Mouse (Mus musculus) gastrocnemius, adult 8-10 months (tissue): Measurements from ENCODE around the gene Vps4a. TPM values are rescaled to one million over a fixed set of nuclear protein-coding genes. Genes with fewer than 3 reads are reported as not detected.

Experiments
- DNase-seq, 2 experiments: peaks; one replicate each; pipeline ENCODE4 v3.0.0; 2022; ENCODE audit warnings: low spot score in 2 of 2
- total RNA-seq, 4 experiments: library from RNA; stranded (reverse); gene quantifications; 2 replicates each; pipeline ENCODE4 v1.2.4; 2022

Gene Vps4a
- total RNA-seq, 4 experiments from 2014 or later = 64.8 to 79.2 (median 72.5) TPM

DNA sequence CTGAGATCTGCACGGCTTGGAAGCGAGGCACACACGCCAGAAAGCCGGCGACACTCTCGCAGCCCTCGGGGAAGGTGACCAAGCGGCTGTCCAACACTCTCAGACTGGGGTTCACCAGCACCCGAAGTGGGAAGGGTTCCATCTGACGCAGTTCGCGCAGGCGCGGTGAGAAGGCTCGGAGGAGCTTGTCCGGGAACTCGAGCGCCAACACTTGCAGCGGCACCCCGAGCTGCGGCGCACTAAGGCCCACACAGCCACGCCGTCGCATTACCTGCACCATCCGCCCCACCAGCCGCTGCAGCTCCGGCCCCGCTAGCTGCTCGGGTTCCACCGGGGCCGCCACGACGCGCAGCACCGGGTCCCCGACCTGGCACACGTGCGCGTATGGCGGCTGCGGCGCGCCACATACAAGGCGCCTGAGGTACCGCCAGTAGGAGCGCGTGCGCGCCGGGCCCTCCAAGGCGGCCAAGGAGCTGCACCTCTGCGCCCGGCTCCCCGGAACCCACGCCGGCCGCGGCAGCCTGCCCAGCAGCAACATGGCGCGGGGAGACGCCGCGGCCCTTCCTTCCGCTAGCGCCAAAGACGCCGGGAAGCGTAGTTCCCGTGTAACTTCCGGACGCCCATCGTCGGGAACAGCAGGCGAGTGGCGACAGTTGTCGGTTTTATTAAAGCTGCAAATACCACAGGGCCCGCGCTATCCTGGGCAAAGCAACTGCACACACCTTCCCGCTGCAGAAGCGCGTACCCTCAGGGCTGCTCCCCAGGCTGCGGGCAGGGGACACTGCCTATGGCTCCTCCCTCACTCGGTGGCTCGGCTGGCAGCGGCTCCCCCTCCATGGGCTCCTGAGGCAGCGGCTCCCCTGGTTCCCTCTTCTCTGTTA is 17.3 kb downstream of the Vps4a start, which contains the start of gene Pdf:
Pdf (minus strand) TSS at position 554 of the 881 bp plus-strand sequence.
- peak; percentile 56 to 71 for DNase-seq

DNA sequence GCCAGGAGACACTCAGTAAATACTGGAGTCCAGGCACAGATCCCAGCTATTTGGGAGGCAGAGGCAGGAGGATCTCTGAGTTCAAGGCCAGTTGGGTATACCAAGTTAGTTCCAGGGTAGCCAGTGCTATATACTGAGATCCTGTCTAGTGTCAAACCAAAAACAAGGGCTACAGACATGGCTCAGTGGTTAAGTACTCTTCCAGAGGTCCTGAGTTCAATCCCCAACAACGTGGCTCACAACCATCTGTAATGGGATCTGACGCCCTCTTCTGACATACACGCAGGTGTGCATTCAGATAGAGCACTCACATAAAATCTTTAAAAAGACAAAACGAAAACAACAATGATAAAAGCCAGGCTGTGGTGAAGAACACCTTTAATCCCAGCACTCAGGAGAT is 18.5 kb downstream of the Vps4a start:
- no peak for DNase-seq

DNA sequence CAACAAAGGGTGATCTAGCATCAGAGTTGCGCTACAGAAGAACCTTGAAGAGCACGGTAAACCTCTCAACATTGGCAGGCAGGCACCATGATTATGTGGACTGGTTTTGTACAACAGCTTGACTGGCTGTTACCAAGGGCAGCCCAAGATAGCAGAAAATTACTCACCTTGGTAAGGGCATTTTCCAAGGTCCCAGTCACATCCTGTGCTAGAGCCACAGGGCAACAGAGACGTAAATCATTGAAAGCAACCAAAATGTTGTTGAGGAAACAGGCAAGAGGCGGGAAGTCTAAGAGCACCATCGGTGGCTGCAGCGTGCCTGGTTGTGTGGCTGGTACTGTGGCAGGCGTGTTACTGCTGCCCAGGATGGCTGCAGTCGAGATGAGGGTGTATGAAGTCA is 21.0 kb downstream of the Vps4a start:
- DNase-seq = no peak

DNA sequence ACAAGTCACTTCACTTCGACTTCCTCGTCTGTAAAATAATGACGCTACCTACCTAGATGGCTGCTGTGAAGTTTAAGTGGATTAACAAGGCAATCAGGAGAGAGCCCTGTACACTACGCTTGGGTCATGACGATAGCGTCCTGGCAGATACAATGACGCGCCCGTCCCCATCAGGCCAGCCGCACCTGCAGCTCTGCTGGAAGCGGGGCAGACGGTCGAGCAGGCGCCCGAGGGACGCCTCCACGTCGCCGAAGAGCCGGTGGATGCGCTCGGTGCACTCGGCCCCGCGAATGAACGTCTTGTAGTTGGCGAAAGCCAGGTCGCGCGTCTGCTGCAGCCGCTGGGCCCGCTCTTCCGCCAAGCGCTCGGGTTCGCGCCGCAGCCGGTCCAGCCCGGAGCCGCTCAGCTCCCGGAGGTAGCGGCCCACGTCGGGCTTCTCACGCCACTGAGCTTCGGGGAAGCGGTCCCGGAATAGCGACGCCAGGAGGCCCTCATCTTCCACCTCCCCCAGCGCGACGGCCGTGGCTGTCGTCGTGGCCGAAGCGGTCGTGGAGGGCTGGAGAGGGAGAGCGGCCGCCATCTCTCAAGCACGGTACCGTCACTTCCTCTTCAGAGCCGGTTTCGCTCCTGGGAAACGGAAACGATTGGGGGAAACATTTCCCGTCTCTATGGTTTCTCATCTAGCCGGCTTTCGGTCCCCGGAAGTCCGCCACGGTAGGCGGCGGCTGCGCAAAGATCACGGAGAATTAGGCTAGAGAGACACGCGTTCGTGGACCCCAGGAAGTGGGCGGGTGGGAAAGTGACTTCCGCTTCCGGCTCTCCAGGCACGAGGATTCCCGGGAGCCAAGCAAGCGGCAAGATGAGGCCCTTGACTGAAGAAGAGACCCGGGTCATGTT is 25.3 kb downstream of the Vps4a start, which contains the start of the genes Cog8 and Nip7:
Cog8 (minus strand) TSS at position 614 of the 897 bp plus-strand sequence.
Nip7 (plus strand) TSS at position 802 of the 897 bp plus-strand sequence.
- peak; percentile 94 for DNase-seq

DNA sequence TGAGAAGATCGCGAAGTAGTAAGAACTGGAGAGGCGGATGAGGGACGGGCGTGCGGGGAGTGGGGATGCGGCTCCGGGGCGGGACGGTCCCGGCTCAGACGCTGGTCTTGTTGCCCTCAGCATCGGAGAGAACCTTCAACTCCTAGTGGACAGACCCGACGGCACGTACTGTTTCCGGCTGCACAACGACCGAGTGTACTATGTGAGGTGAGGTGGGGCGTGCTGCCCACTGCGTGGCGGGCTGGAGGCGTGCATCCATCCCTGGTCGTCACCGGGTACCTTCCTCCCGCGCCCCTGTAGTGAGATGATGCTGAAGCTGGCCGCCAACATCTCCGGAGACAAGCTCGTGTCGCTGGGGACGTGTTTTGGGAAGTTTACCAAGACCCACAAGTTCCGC is 25.9 kb downstream of the Vps4a start:
- DNase-seq = no peak

DNA sequence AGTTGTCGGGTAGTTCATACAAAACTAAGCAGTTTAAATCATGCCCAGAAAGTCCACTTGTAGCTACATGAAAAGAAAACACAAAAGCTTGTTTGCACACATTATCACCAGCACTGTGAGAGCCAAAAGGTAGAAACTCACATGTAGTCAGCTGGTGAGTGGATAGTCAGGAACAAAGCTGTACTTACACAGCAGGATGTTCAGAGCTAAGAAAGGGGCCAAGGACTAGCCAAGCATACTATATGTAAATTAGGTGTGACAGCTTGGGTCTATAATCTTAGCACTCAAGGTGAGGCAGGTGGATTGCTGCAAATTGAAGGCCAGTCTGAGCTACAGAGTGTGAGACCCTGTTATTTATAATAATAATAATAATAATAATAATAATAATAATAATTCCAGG is 31.6 kb downstream of the Vps4a start:
- DNase-seq = no peak

DNA sequence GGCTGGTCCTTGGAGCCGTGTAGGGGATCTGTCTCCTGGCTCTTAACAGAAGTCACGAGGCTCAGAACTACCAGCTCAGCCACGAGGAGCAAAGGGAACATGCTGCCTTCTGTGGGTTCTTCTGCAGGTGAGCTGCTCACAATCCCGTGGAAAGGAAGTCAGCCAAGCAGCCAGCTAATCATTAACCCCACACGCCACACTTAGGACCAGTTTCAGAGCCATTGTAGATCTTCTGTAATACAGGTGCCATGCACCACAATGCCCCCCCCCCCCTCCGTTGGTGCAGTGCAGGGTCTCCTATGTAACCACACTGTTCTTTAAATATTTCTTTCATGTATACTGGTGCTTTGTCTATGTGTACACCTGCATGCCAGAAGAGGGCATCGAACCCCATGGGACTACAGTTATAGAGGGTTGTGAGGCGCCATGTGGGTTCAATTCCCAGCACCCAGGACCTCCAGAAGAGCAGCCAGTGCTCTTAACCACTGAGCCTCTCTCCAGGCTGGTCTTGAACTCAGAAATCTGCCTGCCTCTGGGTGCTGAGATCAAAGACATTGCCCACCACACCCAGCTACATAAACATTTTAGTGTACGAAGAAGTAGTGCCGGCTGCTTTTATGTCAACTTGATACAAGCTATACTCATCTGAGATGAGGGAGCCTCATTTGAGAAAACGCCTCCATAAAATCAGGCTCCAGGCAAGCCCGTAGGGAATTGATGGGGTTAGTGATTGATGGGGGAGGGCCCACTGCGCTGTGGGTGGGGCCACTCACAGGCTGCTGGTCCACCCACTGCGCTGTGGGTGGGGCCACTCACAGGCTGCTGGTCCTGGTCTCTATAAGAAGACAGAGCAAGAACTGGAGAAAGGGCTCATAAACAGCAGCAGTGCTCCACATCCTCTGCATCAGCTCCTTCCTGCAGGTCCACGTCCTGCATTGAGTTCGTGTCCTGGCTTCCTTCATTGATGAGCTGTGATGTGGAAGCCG is 34.8 kb downstream of the Vps4a start, which contains the start of gene Tmed6:
Tmed6 (minus strand) TSS at position 134 of the 986 bp plus-strand sequence.
- no peak for DNase-seq

DNA sequence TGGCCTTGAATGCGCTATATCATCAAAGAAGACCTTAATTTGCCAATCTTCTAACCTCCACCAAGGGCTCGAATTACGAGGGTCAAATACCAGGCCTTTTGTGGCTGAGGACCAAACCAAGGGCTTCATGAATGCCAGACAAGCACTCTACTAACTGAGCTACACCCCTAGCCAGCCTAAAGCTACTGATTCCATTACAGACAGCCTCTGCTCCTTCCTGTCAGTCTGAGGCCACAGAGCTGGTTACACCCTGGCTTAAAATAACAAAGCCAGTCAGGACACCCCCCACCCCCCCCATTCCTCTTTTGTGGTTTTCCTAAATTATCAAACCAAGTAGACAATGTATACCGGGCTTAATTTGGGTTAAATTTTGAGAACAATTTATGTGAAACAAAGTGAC is 42.7 kb downstream of the Vps4a start:
- DNase-seq = no peak

DNA sequence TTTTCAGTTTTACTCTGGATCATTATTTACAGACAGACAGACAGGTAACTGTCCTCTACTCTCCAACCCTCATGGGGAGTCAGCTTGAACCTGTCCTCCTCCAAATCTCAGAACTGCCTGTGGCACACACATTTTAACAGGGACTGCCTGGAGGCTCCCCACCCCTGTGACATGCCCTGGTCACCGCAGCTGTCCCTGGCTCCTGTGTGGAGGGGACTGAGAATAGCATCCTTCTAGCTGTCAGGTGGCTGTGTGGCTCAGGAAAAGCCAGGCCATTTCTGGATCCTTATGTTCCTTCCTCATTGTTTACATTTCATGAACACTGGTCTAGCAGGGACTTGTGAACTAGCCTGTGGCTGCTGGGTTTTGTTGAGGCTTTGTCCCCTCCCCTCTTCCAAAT is 43.1 kb downstream of the Vps4a start:
- DNase-seq = no peak

DNA sequence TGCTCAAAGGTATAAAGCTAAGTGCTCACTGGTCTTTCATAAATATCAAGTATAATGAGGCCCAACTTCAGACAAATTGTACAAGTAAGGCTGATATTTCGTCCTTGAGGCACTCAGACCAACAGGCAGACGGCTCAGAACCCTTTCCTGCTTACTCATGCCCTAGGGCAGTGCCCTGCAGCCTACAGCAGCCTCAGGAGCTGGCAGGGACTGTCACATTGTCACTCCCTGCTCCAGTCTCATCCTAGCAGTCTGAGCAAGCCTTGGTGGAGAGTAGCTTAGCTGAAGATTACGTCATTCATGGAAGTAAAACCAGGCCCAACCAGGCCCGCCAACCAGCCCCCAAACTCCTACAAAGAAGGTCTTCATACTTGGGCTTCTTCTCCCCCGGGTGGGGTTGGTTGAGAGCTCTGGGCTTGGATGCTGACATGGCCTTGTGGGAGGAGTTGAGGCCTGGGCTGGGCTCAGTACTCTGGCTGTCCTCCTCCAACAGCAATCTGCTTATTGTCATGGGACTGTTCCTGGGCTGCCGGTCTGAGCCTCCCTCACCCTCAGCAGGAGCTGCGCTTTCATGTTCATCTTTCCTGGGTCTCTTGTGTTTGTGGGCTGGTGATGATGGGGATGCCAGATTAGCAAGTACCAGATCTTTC is 45.3 kb downstream of the Vps4a start:
- no peak for DNase-seq

DNA sequence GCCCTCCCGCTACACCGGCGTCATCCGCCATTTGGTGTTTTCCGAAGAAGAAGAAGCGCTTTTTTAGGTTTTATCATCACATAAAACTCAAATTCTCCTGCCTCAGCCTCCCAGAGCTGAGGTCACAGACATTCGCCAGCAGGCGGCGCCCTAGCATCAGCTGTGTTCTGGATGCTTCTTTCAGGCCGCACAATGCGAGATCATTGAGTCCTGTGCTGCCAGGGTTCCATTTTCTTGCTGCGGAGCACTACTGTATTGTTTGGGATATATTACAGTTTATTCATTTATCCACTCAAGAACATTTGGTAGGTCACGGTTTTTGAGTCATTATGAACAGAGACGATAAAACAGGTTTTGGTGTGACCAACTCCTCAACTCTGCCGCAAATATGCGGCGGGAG is 54.3 kb downstream of the Vps4a start:
- no peak for DNase-seq

DNA sequence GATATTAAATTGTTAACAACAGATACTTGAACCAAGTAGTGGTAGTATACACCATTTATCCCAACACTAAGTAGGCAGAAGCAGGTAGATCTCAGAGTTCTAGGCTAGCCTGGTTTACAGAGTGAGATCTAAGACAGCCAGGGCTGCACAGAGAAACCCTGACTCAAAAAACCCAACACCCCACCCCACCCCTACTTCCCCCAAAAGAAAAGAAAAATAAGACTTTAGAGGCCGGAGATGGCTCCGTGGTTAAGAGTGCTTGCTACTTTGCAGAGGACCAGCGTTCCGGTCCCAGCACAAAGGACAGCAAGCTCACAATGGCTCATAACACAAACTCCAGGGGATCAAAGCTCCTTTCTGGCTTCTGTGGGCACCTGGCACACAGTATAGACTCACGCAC is 55.0 kb downstream of the Vps4a start:
- no peak for DNase-seq

DNA sequence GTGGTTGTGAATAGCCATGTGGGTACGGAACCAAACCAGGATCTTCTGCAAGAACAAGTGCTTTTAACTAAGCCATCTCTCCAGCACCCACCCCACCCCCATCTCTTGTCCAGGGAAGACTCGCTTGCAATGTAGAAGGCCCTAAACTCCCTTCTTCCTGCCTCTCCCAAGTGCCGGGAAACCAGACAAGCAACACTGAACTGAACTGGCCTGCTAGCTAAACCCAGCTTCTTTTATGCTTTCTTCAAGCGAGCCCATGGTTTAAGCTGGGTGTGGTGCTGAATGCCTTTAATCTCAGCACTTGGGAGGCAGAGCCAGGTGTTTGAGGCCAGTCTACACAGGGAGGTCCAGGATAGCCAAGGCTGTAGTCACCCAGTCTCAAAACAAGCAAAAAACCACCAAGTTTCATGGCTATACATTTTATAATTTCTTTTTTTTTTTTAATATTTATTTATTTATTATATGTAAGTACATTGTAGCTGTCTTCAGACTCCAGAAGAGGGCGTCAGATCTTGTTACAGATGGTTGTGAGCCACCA is 57.6 kb downstream of the Vps4a start:
- DNase-seq = no peak

DNA sequence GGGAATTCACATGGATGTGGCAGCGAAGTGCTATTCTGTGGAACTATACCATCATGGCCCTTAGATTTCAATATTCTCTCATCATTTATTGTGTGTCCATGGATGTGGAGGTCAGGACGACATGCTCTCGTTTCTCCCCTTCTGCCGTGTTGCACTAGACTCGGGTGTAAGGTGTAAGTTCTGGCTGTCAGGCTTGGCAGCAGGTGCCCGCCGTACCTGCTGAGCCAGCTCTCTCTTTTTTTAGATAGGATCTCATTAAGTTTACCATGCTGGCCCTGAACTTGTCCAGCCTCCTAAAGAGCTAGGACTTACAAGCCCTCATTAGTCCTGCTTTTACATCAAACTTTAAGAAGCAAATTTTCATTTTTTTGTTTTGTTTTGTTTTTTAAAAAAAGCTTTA is 59.5 kb downstream of the Vps4a start:
- peak; percentile 30 to 59 for DNase-seq

Other genes starting within 250 kb of the Vps4a start
- under 1 TPM; 0.65 to 0.94 (median 0.75) TPM for gene Has3, start 161.0 kb upstream of the Vps4a start, total RNA-seq
- gene Utp4, start 137.6 kb upstream of the Vps4a start, total RNA-seq = 10 to 100 TPM; 21.7 to 26.7 (median 25.3) TPM
- 1 to 10 TPM; 2.4 to 3.9 (median 3.7) TPM for gene Sntb2, start 95.5 kb upstream of the Vps4a start, total RNA-seq
- gene Pdf, start 17.4 kb downstream of the Vps4a start, total RNA-seq = 10 to 100 TPM; 40.9 to 60.7 (median 54.2) TPM
- 10 to 100 TPM; 15.8 to 21.7 (median 19.5) TPM for gene Cog8, start 25.5 kb downstream of the Vps4a start, total RNA-seq
- 10 to 100 TPM; 15.2 to 22.6 (median 19.1) TPM for gene Nip7, start 25.7 kb downstream of the Vps4a start, total RNA-seq
- not detected for gene Tmed6, start 34.4 kb downstream of the Vps4a start, total RNA-seq
- 10 to 100 TPM; 13.1 to 17.6 (median 14.7) TPM for gene Terf2, start 65.3 kb downstream of the Vps4a start, total RNA-seq
- 10 to 100 TPM; 28.2 to 39.7 (median 34.2) TPM for gene Cyb5b, start 119.4 kb downstream of the Vps4a start, total RNA-seq